Mouse (Mus musculus) forebrain, embryonic 12.5 days (tissue): ENCODE results near the gene Drd4. TPM values are rescaled to one million over a fixed set of nuclear protein-coding genes. Genes with fewer than 3 reads are reported as not detected.
"Not testable (repeated sequence)": the region's sequence is repeated elsewhere in the genome, so short reads cannot be mapped to it uniquely, and the experiment has no call there.

Experiments
- ATAC-seq: fragments of 200-750 bp; cut with Nextera tagmentation; 2 replicates; pipeline ENCODE4 v1.8.0; 2017; ENCODE audit warnings: moderate TSS enrichment; ENCODE audit not compliant: low FRiP score
- H3K27ac ChIP-seq: fragments of 300-500 bp; sonication (generic); 2 replicates; pipeline ENCODE4 v1.5.1; 2016; ENCODE audit warnings: mild to moderate bottlenecking
- H3K27me3 ChIP-seq: fragments of 300-500 bp; sonication (generic); 2 replicates; pipeline ENCODE4 v1.6.1; 2016; ENCODE audit warnings: mild to moderate bottlenecking
- H3K36me3 ChIP-seq: fragments of 300-500 bp; sonication (generic); replicated peaks from 2 replicates; pipeline ENCODE4 v1.6.1; 2016; ENCODE audit warnings: mild to moderate bottlenecking
- H3K4me1 ChIP-seq: fragments of 300-500 bp; sonication (generic); 2 replicates; pipeline ENCODE4 v1.6.1; 2016
- H3K4me2 ChIP-seq: fragments of 300-500 bp; sonication (generic); 2 replicates; pipeline ENCODE4 v1.6.1; 2016; ENCODE audit warnings: mild to moderate bottlenecking, moderate library complexity
- H3K4me3 ChIP-seq: fragments of 300-500 bp; sonication (generic); replicated peaks from 2 replicates; pipeline ENCODE4 v1.5.1; 2016; ENCODE audit warnings: mild to moderate bottlenecking
- H3K9ac ChIP-seq: fragments of 300-500 bp; sonication (generic); 2 replicates; pipeline ENCODE4 v1.6.1; 2016; ENCODE audit warnings: mild to moderate bottlenecking
- H3K9me3 ChIP-seq: fragments of 300-500 bp; sonication (generic); 2 replicates; pipeline ENCODE4 v1.6.1; 2016
- WGBS: fragments of 180-500 bp; shearing (Covaris S2); methylation state at CpG from one replicate; pipeline ENCODE4 v1.1.7; 2016; 5-methylcytosine and 5-hydroxymethylcytosine counted together
- polyA plus RNA-seq: library from polyadenylated mRNA; unstranded; fragments of >200 nt; fragmentation: Nextera tagmentation; extraction: Ambion mirVana; gene quantifications from 2 replicates; pipeline ENCODE4 v1.2.1, GENCODE M21; 2016

Drd4 gene
- polyA plus RNA-seq: 0.38 and 0.60 TPM in 2 replicates

DNA sequence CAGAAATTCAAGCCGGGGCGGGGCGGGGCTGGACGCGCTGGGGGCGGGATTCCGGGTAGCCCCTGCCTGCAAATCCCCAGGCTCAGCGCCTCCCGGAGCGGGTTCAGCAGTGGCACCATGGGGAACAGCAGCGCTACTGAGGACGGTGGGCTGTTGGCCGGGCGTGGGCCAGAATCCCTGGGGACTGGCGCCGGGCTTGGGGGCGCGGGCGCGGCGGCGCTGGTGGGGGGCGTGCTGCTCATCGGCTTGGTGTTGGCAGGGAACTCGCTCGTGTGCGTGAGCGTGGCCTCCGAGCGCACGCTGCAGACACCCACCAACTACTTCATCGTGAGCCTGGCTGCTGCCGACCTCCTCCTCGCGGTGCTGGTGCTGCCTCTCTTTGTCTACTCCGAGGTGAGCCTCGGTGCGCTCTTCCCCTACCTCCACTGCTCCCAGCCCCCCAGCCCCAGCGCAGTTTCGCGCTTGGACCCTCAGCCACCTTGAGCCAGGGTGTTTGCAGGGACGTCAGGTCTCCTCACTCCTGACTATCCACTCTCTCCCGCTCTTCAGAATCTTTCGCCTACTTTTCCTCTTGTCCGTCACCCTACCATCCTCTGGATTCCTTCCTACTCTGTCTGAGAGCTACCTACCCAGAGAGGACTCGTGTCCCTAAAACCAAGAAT lies at the start of gene Drd4:
TSS of gene Drd4 (plus strand) at position 86 of the 662 bp plus-strand sequence.
- Histone ChIP-seq H3K4me3 (peak within 1 kb of the TSS; percentile 41), H3K9me3 (no peaks in the 10 kb centered on the region), H3K36me3 (peaks cover 8% of the 10 kb centered on the region; the same call in 1 of the 2 replicates), H3K27ac (no peak within 1 kb of the TSS), H3K4me2 (peak within 1 kb of the TSS; percentile 77), H3K4me1 (peaks cover 31% of the 10 kb centered on the region), H3K9ac (peak within 1 kb of the TSS; percentile 61), H3K27me3 (peaks cover 69% of the 10 kb centered on the region)
- peak; percentile 48; the same call in 1 of the 2 replicates for ATAC-seq
- 1% methylated on average over 43 of the region's 46 CpGs for WGBS

DNA sequence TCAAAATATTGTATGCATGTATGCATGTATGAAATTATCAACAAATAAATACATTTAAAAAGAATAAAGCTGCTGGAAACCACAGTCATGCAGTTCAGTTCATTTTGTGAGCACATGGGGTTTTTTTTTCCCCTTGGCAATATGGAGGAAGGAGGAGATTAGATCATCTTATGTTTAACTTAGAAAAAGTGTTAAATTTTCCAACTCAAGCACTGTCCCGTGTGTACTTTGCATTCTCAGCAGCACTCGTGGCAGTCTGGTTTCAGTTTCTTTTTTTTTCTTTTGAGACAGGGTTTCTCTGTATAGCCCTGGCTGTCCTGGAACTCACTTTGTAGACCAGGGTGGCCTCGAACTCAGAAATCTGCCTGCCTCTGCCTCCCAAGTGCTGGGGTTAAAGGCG lies 41.3 kb upstream of the Drd4 start:
- WGBS: 89% methylated on average over 4 of the region's 4 CpGs
- not testable (repeated sequence) for H3K27me3 ChIP-seq, H3K4me2 ChIP-seq, H3K27ac ChIP-seq, H3K9me3 ChIP-seq, H3K4me1 ChIP-seq, ATAC-seq, H3K4me3 ChIP-seq, H3K9ac ChIP-seq
- H3K36me3 ChIP-seq: peaks cover 92% of the 10 kb centered on the region

DNA sequence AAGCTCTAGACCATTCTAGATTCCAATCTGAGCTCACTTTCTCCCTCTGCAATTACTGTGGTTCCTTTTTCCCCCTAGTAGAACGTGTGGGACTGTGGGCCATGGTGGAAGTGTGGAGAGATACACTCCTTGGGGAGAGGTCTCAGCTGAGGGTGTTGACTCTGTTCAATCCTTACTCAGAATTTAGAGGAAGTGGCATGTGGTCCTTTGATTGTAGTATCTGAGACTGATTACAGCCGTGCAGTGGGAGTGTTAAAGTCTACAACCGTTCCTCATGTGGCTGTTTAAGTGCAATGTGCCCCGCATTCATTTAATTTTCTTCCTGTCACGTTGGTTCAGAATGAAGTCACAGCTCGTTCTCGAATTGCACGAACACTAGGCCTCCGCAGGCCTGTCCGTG lies 35.6 kb upstream of the Drd4 start:
- no peak overlapping the region for H3K4me3 ChIP-seq
- peaks cover 91% of the 10 kb centered on the region for H3K36me3 ChIP-seq
- H3K27me3 ChIP-seq: no peaks in the 10 kb centered on the region
- no peaks in the 10 kb centered on the region for H3K4me1 ChIP-seq
- H3K9me3 ChIP-seq: no peaks in the 10 kb centered on the region
- H3K27ac ChIP-seq: no peak overlapping the region
- 91% methylated on average over 10 of the region's 10 CpGs for WGBS
- H3K4me2 ChIP-seq: no peak overlapping the region
- ATAC-seq: no peak
- H3K9ac ChIP-seq: no peak overlapping the region

DNA sequence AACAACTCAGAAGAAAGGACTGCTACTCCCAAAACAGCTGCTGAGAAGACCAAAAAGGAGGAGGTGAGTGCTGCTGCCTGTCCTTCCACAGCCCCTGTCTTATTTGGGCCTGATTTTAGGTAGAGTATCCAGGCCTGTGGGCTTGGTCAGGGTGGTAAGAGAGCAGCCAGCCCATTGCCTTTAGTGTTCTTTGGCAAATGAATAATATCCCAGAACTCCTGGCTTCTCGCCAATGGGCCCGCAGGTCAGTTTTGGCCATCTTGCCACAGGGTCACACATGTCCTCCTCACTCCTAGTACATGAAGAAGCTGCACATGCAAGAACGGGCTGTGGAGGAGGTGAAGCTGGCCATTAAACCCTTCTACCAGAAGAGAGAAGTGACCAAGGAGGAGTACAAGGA lies 30.3 kb upstream of the Drd4 start:
- no peak for ATAC-seq
- WGBS: 93% methylated on average over 3 of the region's 3 CpGs
- H3K27me3 ChIP-seq: no peaks in the 10 kb centered on the region
- H3K4me2 ChIP-seq: no peak overlapping the region
- H3K36me3 ChIP-seq: peaks cover 81% of the 10 kb centered on the region
- no peak overlapping the region for H3K9ac ChIP-seq
- no peaks in the 10 kb centered on the region for H3K9me3 ChIP-seq
- peaks cover 15% of the 10 kb centered on the region for H3K4me1 ChIP-seq
- no peak overlapping the region for H3K27ac ChIP-seq
- no peak overlapping the region for H3K4me3 ChIP-seq

DNA sequence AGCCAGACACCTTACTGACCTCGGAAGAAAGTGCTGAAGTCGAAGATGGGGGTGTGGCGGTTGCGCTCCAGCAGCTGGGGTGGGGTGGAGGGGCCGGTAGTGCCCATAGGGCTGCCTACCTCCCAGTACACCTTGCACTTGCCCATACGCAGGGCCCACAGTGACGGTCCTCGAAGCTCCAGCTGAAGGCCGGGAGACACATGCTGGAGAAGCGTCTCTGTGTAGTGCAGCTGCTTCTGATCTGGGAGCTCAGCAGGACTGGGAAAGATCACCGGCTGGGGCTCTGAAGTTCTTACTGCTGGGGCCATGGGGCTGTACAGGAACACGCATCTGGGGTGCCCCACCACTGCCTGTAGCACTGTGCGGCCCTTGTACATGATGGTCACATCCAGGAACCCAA lies 28.2 kb upstream of the Drd4 start:
- H3K9me3 ChIP-seq: no peaks in the 10 kb centered on the region
- H3K9ac ChIP-seq: no peak overlapping the region
- H3K27me3 ChIP-seq: 0 out of 2 replicates have a peak, but pooled peaks cover 2% of the 10 kb centered on the region
- H3K4me3 ChIP-seq: no peak overlapping the region
- H3K36me3 ChIP-seq: peaks cover 59% of the 10 kb centered on the region
- ATAC-seq: no peak
- no peak overlapping the region for H3K27ac ChIP-seq
- 89% methylated on average over 13 of the region's 13 CpGs for WGBS
- peaks cover 15% of the 10 kb centered on the region for H3K4me1 ChIP-seq
- no peak overlapping the region for H3K4me2 ChIP-seq

DNA sequence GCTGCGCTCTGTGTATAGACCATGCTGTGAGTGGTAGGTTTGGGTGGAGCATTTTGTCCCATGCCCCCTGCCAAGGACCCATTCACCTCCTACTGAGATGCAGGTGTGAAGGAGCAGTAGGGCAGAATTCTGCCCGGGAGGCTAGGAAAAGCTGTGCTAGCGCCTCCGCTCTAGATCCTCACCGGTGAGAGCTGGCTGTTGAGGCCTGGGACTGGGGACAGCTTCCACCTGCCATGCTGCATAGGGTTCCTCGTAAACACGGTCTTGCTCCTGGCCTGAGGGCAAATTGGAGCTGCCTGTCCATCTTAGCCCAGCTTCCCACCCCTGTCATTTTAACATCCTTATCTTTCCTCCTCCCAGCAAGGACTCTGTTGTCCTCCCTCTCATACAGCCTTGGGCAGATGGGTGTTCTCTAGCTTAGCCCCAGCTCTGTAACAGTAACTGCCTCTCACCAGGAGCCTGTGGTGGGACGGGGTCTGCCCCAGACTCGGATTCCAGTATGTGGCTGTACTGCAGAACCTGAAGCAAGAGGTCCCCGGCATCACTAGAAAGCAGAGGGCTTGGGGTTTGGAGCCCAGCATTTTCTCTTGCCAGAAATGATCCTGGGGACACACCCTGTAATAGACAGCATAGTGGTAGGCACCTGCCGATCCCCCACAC lies 27.6 kb upstream of the Drd4 start:
- 79% methylated on average over 11 of the region's 11 CpGs for WGBS
- Histone ChIP-seq H3K27me3 (peaks cover 7% of the 10 kb centered on the region; the same call in 1 of the 2 replicates), H3K27ac (no peak overlapping the region)

DNA sequence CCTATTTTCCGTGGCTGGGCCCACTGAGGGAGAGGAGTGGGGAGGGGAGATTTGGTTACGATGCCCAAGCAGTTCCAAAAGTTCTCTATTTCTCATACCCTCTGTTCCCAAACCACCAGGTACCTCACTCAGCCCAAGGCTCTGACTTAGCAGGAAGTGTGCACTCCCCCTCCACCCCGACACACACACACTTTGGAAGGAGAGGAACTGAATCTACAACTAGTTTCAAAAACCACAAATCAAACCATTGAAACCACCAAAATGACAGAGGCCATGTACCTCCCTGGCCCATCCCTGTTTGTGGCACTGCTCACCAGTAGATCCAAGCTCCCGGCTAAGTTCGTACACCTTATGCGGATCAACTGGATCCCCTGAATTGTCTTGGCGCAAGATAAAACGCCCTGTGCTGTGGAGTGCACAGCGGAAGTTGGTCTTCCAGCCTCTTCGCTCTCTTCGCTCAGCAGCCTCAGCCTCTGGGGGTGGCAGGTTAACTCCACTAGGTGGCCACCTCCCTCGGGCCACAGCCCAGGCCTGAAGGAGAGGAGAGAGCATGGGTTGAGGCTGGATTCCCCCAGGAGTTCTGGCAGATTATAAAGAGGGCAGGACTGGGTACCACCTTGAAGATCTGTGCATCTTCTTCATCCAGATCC lies 26.9 kb upstream of the Drd4 start:
- peaks cover 15% of the 10 kb centered on the region for H3K4me1 ChIP-seq
- H3K9ac ChIP-seq: no peak overlapping the region
- H3K27me3 ChIP-seq: peaks cover 11% of the 10 kb centered on the region; the same call in 1 of the 2 replicates
- H3K9me3 ChIP-seq: no peaks in the 10 kb centered on the region
- peak; percentile 43; the same call in 1 of the 2 replicates for ATAC-seq
- peaks cover 47% of the 10 kb centered on the region for H3K36me3 ChIP-seq
- H3K27ac ChIP-seq: 0 out of 2 replicates have a peak overlapping the region, but pooled peaks have one; percentile 1
- no peak overlapping the region for H3K4me2 ChIP-seq
- 35% methylated on average over 12 of the region's 12 CpGs for WGBS
- no peak overlapping the region for H3K4me3 ChIP-seq

More for the DNA sequence above, 27.6 kb upstream of the Drd4 start:
- Histone ChIP-seq H3K4me1 (peaks cover 15% of the 10 kb centered on the region), H3K4me2 (no peak overlapping the region), H3K9me3 (no peaks in the 10 kb centered on the region), H3K9ac (no peak overlapping the region), H3K36me3 (peaks cover 54% of the 10 kb centered on the region), H3K4me3 (no peak overlapping the region)
- no peak for ATAC-seq

DNA sequence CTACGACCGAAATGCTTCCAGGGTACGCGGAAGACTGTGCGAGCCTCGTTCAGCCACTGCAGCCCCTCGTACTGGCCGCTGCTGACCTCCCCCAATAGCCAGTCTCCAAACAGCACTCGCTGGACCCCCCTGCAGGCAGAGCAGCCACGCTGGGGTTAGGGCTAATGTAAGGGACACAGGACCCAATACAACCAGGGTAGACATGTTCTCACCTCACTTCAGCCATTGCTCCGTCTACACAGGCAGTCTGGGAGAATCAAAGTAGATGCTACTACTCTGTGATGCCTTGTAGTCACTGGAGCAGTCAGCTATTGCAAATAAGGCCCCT lies 26.4 kb upstream of the Drd4 start:
- H3K4me2 ChIP-seq: no peak overlapping the region
- no peak overlapping the region for H3K27ac ChIP-seq
- peak; percentile 13; the same call in 1 of the 2 replicates for ATAC-seq
- 43% methylated on average over 11 of the region's 11 CpGs for WGBS
- H3K36me3 ChIP-seq: peaks cover 42% of the 10 kb centered on the region
- peaks cover 15% of the 10 kb centered on the region for H3K4me1 ChIP-seq
- peaks cover 11% of the 10 kb centered on the region; the same call in 1 of the 2 replicates for H3K27me3 ChIP-seq
- H3K9ac ChIP-seq: no peak overlapping the region
- no peaks in the 10 kb centered on the region for H3K9me3 ChIP-seq
- no peak overlapping the region for H3K4me3 ChIP-seq

DNA sequence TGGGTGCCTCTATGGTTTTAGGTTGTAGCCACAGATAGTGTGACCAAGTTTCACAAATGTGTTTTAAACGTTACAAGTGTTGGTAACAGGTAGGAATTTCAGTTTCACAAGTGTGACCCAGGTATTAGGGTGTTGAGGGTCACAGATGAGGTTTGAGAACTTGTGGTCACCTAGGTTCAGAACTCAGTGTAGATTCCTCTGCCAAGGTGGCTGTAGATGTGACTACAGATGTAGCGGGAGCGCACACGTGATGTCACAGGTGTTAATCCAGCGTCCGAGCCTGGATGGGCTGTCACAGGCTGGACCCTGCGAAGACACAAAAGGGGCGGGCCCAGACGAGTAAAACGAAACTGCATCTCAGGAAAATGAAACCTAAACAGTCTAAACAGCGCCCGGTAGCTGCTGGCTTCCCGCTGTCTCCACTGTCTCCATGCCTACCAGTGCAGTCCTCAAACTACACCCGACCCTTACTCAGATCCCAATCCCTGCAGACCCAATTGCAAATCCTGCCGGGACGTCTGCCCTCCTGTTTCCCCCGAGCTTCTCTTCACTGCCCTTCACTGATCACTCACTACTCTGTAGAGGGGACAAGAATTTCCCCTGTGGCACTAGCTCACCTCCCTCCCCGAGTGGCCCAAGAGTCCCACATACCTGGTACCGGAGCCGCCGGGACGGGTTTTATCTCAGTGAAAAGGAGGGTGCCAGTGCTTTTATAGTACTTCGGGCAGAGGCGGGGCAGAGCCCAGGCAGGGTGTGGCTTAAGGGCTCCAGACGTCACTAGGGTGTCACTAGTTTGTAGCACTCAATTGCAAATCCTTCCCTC lies 25.9 kb upstream of the Drd4 start, which contains the start of gene Irf7:
TSS of gene Irf7 (minus strand) at position 743 of the 823 bp plus-strand sequence.
- peak; percentile 40; the same call in 1 of the 2 replicates for ATAC-seq
- Histone ChIP-seq H3K9ac (peak within 1 kb of the TSS; percentile 52), H3K36me3 (peaks cover 36% of the 10 kb centered on the region), H3K4me2 (peak within 1 kb of the TSS; percentile 53), H3K4me1 (peaks cover 15% of the 10 kb centered on the region), H3K4me3 (peak within 1 kb of the TSS; percentile 32), H3K9me3 (no peaks in the 10 kb centered on the region), H3K27me3 (peaks cover 11% of the 10 kb centered on the region; the same call in 1 of the 2 replicates), H3K27ac (no peak within 1 kb of the TSS)
- WGBS: 14% methylated on average over 25 of the region's 25 CpGs

DNA sequence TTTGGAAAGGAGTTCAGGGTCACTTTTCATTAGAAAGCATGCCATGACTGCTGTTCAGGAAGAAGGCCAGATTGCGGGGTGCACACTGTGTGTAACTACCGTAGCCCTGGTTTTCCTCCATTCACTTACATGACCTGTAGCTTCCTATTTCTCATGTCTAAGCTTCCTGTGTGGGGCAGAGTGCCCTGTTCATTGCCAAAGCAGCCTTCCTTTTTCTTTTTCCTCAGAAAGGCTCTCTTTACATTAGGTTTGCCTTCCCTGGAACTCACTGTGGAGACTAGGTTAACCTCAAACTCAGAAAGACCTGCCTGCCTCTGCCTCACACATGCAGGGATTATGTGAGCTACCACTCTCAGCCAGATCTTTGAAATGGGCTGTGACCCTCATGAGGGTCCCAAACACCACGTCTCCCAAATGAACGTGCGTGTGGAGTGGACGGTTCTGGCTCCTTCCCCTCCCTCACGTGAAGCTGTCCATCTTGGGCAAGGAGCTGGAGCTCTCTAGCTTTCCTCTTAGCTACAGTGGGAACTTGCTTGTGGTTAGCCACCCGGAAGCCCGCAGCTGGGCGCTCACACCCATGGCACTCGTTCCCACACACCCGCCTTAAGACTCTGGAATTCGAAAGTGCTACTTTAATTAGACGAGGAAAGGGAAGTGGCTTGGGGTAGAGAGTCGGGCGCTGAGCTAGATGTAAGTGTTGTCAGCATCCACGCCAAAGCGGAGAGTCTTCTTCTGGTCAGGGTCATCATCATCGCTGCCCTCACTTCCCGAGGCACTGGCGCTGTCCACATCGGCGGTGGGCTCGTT lies 23.1 kb upstream of the Drd4 start:
- H3K4me3 ChIP-seq: no peak overlapping the region
- ATAC-seq: no peak
- no peak overlapping the region for H3K4me2 ChIP-seq
- peaks cover 9% of the 10 kb centered on the region for H3K36me3 ChIP-seq
- peaks cover 15% of the 10 kb centered on the region for H3K4me1 ChIP-seq
- H3K9ac ChIP-seq: no peak overlapping the region
- 79% methylated on average over 24 of the region's 24 CpGs for WGBS
- H3K9me3 ChIP-seq: no peaks in the 10 kb centered on the region
- peaks cover 16% of the 10 kb centered on the region; the same call in 1 of the 2 replicates for H3K27me3 ChIP-seq
- H3K27ac ChIP-seq: no peak overlapping the region

DNA sequence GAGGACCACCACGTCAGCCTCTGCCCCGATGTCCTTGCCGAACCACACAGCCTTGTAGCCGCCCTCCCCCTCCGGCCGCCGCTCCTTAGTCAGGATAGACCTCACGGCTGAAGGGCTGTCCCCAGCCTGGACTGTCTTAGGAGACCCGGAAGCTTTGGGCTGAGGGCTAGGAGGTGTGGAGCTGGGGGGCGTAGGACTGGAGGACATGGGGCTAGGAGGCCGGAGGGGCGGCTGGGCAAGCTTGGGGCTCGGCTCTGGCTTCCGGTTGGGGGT lies 22.6 kb upstream of the Drd4 start:
- peaks cover 16% of the 10 kb centered on the region; the same call in 1 of the 2 replicates for H3K27me3 ChIP-seq
- WGBS: 85% methylated on average over 14 of the region's 14 CpGs
- peaks cover 15% of the 10 kb centered on the region for H3K4me1 ChIP-seq
- no peak overlapping the region for H3K4me3 ChIP-seq
- H3K4me2 ChIP-seq: no peak overlapping the region
- no peak for ATAC-seq
- peaks cover 4% of the 10 kb centered on the region; the same call in 1 of the 2 replicates for H3K36me3 ChIP-seq
- H3K27ac ChIP-seq: no peak overlapping the region
- H3K9ac ChIP-seq: no peak overlapping the region
- no peaks in the 10 kb centered on the region for H3K9me3 ChIP-seq
